Mouse (Mus musculus) kidney, postnatal 36 days (tissue): Measurements from ENCODE around the gene Armc8.

Experiments
- DNase-seq, 2 experiments: peaks; one replicate each; pipeline ENCODE4 v3.0.0; 2021 to 2022; ENCODE audit warnings: mixed read lengths in 2 of 2

Gene Armc8

DNA sequence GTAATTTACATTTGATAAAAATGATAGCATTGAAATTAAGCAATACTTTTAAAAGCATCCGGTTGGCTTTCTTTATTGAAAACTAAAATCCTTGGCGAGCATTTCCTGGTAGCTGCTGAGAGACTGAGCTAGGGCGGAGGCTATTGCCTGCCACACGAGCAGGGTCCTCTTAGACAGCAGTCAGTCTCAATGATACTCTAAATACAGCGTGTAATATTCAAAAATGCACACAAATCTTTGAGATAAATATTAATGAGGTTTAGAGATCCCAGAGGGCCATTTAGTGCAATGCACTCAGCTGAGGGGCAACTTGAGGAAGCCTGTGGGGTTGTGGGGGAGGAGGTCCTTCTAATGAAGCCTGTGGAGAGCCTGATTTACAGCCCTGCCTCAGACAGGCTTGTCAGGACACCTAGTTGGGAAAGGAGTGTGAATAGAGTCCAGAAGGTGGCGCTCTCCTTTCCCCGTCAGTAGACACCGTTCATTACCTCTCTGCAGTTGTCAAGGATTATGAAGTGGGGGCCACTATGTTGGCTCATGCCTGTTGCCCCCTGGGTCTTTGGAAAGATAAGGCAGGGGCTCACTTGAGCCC, 124.0 kb downstream of the Armc8 start:
- peak; percentile 30 to 53 for DNase-seq

DNA sequence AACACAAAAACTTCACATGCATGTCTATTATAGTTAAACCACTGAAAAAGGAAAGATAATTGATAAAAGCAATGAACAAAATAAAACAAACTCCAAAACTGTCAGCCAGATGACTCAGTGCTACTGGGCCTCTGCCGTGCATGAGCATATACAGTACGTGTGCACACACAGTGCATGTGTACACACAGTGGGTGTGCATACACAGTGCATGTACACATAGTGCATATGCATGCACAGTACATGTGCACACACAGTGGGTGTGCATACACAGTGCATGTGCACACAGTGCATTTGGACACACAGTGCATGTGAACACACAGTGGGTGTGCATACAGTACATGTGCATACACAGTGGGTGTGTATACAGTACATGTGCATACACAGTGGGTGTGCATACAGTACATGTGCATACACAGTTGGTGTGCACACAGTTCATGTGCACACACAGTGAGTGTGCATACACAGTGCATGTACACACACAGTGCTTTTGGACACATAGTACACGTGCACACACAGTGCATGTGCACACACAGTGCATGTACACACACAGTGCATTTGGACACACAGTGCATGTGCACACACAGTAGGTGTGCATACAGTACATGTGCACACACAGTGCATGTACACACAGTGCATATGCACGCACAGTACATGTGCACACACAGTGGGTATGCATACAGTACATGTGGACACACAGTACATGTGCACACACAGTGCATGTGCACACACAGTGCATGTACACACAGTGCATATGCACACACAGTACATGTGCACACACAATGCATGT, 126.9 kb downstream of the Armc8 start:
- no peak for DNase-seq

DNA sequence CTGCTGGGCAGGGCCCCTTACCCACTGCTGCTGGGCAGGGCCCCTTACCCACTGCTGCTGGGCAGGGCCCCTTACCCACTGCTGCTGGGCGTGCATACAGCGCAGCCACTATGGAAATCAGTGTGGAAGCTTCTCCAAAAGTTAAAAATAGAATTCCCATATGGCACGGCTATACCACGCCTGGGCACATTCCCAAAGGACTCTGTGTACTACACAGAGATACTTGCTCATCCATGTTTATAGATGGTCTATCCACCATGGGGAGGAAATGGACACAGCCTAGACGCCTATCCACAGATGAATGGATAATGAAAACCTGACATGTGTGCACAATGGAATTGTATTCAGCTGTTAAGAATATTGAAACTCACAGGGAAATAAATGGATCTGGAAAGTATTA, 127.8 kb downstream of the Armc8 start:
- DNase-seq: no peak

DNA sequence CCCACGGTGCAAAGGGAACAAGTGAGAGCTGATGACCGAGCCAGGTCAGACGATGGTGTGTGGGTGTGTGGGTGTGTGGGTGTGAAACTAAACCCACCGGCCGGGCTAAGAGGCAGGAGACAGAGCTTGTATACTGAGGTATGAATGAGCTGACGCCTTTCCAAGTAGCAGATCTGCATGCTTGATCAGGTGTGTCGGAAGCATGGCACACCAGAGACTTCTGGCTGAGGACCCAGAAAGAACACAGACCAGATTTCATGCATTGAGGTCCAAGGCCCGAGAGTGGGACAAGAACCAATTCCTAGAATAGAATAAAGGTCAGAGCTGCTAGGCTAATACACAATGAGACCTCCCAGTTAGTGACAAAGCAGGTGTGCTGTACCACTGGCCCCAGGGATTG, 129.6 kb downstream of the Armc8 start:
- no peak for DNase-seq

DNA sequence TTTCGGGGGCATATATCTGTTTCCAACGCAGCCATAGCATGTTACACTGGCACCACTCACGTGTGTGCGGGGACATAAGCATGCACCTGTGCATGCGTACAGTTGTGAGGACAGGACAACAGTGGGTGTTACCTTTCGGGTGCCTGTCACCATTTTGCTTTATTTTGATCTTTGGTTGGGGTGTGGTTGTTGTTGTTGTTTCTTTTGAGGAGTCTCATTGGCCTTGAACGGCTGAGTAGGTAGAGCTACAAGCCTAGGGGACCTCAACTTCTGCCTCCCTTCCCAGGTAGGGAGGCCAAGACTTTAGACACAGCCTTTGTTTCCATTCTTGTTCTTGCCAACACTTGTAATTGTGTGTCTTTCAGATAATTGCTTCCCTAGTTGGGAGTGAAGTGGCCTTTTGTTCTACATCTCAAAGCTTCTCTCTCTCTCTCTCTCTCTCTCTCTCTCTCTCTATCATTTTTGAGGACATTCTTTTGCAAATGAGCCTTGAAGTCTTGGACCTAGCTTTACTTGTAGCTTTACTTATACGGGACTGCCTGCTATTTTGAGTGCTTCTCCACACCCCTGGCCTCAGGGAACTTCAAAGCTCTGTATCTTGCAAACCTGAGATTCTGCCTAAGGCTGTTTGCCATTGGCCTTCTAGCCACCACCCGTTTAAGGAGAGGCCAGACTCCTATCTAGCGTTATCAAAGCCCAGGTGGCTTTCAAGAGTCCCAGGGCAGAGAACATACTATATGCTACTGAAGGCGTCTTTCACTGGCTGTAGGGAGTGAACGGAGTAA, 130.7 kb downstream of the Armc8 start:
- no peak for DNase-seq

DNA sequence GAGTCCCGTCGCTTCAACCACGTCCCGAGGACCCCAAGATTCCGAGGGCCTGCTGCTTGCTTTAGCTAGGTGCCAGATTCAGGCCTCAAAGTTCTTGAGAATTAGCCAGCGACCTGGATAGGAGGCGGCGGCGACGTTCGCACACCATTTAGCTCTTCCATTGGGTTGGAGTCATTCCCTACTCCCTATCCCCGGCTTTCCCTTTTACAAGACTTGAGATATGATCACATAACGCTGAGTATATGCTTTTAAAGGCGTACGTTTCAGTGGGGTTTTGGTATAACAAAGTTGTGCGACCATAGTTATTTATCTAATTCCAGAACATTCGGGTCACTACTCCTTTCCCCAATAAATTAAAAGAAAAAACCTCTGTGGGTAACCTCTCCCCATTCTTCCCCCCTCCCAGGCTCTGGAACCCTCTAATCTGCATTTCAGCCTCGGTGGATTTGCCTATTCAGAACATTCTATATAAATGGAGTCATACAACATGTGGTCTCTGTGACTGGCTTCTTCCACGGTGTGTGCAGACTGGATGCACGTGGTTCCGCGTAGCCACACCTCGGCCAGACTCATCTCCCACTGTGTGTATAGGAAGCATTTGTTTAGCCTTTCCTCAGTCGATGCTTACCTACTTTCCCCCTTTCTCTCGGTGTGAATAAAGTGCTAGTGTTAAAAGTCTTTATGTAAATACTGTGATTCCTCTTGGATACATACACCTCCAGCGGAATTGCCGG, 131.5 kb downstream of the Armc8 start, which contains the start of gene Mras:
Gene Mras, minus strand, starts transcription at position 351 of the 734 bp plus-strand sequence.
- no peak for DNase-seq

DNA sequence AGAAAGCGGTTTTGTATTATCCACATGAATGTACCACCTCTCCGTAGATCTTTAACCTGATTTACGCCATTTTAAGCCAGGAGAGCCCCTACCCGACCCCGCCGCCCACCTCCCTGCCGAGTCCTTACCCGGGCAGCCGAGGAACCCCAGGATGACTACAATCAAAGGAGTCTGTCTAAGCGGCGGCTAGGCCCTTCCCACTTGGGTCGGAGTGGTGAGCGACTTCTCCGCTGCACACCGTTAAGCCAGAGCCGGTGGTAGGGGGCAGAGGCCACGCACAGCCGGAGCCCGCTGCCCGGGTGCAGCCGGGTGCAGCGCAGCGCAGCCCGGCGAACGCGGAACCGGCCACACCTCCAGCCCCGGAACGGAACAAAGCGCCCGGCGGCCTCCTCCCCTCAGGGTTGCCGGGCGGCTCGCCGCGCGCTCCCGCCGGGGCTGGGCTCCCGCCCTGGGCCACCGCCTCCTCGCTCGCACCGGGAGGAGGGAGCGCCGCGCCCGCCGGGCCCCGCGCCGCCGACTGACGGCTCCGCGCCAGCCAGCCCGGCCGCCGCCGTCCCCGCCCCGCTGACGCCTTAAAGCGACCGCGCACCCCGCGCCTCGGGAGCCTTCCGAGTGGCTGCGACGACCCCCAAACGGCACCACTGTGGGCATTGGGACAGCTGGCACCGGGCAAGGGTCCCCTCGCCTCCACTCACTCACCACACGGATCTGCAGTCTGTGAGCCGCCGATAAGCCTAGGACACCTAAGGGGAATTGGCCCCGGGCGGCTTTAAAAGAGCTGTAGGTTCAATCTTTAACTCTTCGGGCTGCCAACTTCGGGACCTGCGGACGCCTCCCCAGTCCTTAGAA, 132.3 kb downstream of the Armc8 start:
- peak; percentile 80 to 89 for DNase-seq

DNA sequence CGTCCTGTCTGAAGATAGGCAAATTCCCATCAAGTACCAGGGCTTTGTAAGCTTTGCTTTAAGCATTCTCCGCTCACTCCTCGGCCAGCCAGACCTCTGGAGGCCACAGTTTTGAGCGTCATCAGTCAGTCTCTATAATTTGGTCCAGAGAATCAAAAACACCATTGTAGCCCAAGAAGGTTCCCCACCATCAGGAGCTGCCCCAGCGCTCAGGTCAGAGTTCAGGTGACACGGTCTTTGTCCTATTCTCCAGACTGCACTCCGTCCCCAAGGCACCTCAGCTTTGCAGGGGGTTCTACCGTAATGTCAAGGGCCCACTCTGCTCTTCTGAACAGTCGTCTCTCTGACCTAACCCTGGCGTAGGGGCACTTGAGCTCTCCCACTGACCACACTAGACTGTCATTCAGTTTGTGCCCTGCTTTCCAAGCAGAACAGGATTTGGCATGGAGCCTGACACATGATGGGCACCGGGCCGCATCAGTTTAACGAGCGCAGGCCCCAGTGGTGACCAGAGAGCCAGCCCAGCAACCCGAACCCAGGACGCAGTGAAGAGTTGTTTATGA, 133.0 kb downstream of the Armc8 start:
- DNase-seq: peak; percentile 47 to 72

DNA sequence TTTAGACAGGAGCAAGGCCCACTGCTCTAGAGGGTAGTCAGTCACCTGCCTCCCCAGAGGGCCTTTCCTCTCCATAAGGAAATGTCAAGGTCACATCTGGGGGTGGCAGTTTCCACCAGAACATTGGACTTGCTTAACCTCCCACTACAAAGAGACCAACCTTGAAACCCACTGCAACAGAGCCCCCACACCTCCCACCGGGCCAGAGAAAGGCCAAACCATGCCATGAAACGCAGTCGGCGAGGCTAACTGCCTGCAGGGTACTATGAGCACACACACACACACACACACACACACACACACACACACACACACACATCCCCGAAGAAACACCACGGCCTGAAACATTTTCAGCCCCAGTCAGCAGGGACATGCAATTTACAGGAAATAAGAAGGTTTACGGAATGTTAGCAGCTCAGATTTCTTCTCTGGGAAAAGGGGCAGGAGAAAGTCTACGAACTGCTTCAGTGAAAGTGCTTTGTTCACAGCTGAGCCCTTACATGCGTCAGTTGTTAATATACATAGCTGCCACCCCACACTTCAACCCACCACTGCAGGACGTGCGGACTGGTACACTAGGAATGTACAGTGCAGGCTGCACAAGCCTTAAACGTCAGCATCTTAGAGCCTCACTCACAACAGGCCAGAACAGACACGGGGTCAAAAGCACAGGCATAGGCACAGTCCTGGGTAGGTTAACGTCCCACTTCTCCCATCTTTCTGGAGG, 133.6 kb downstream of the Armc8 start:
- DNase-seq: peak in 1 of 2 experiments; percentile 11

DNA sequence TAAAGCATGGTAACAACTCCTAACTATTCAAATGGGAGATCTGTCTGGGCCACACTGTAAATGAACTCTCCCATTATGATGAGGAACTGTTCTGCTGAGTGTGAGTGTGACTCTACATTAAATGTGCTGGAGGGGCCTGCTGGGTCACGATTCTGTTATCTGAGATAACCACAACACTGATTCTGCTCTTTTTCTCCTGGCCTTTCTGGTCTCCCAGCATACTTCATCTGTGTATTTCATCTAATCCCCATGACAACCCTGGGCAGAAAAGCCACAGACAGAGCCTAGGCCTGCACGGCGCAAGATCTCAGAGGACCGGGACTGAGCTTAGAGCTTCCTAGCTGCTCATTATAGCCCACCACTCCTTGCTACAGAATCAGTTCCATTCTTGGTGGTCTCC, 136.2 kb downstream of the Armc8 start:
- no peak for DNase-seq

DNA sequence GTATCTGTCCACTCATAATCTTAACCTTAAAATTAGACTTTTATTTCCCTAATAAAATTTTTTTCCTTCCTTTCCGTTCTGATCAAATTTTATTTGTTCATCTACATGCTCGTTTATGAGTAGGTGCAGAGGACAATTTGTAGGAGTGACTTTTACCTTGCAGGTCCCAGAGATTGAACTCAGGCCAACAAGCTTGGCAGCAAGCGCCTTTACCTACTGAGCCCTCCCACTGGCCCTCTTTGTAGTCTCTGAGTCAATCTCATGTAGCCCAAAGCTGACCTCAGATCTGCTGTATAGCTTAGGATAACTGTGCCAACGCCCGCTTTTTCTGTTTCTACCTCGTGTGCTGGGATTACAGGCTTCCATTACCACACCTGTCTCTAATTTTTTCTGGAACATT, 136.7 kb downstream of the Armc8 start:
- peak in 1 of 2 experiments; percentile 29 for DNase-seq

DNA sequence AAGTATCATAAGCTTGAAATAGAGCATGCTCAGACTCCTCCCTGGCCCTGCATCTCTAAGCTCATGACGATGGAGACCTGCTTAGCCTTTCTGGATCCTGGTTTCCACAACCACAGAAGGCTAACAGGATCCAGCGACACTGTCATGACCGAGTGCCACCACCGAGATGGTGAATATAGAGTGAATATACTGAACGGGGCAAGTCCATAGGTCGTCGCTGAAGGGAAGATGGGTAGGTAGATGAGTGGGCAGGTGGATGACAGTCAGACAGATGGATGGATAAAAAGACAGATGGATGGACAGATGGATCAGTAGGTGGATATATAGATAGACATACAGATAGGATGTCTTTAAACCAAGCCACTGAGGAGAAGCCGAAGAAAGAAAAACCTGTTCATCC, 137.4 kb downstream of the Armc8 start:
- DNase-seq: no peak

DNA sequence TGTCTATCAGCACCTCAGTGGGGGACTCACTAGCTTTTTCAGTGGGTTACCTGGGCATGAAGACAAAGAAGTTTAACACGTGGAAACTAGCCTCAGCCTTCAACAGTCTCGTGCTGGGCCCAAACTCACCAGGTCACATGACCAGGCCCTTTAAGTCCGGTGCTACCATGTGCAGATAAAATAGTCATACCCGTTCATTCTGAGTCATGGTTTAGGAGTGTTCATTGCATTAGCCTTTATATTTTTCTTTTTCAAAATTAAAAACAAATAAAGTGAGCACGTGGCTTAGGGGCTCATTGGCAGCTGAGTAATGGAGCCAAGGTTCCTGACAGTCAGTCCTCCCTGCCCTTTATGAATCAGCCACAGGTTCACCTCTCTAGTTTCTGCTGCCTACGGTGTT, 137.9 kb downstream of the Armc8 start:
- no peak for DNase-seq

DNA sequence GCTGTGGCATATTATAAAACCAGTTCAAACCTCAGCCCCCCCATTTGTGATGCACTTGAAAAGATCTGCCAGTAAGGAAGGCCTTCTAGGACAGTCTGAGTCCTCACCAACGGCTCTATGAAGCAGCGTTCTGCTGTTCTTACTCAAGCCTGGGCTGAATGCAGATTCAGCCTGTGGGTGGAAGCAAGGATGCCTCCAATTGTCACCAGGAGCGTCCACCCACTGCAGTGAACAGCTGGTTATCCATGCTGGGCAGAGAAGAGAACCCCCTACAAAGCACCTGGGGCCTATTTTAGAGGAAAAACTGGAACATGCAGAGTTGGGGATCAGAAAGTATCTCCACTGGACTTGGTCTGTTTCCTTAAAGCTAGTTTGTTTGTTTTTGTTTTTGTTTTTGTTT, 138.9 kb downstream of the Armc8 start:
- DNase-seq: no peak

DNA sequence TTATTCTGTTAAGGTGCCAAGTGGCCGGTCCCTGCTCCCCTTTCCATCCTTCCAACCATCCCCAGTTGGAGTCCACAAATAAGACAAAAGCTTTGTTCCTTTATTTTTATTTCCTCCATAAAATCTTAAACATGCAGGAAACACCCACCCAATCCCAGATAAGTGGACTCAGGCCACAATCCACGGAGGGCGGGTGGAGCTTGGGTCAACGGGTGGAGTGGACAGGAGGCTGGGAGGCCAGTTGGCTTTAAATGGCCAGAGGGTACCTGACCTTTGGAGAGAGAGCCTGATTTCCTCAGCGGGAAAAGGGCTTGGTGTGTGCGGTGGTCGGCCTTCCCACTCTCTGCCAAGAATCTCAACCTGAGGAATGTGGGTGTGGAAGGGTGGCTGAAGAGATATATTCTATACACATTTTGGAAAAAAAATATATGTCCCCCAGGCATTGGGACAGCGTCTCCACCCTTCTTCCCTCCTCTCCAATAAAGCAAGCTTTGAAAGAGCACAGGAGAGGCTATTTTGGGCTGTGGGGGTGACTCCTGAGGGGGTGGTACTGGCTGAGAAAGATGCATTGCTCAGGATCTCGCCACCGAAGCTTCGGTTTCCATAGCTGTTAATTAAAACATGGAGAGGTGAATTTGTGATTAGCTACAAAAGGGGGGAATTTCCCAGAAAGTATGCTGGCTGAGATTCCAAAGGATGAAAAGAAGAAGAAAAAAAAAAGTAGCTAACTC, 139.9 kb downstream of the Armc8 start:
- no peak for DNase-seq
